15 mouse cellular contexts compared by ENCODE assay signal in genomic region chr9:113435921-113436320, GRCm38 (mm10).
DNase-seq lines count a peak whose midpoint lies in the region; ATAC-seq and TF ChIP-seq lines count a peak whose summit lies in the region.
"Had no signal": no experiment of that assay in that cellular context is flagged by ENCODE, and none has a peak within 500 bp of the region (broad histone marks: within the 10 kb centered on the region; RNA-seq: fewer than 3 reads in every experiment).

No protein-coding gene starts in this region.

- H3K27me3 ChIP-seq in stomach, postnatal 0 days (ENCODE audit: control insufficient read depth, insufficient read depth, low read length) = no peaks in the 10 kb centered on the region
- H3K27me3 ChIP-seq: embryonic facial prominence, embryonic 15.5 days had no signal

- H3K4me1 ChIP-seq in stomach, postnatal 0 days (replicated peaks; ENCODE audit: control insufficient read depth, insufficient read depth) = no peaks in the 10 kb centered on the region
- H3K4me1 ChIP-seq: embryonic facial prominence, embryonic 15.5 days had no signal

- no peak for ATAC-seq in stomach, postnatal 0 days (ENCODE audit: low FRiP score, low TSS enrichment)

- no peak overlapping the region for H3K27ac ChIP-seq in stomach, postnatal 0 days (replicated peaks)
- H3K27ac ChIP-seq: embryonic facial prominence, embryonic 15.5 days; macrophage had no signal

- no peak overlapping the region for H3K9ac ChIP-seq in stomach, postnatal 0 days (ENCODE audit: low read length)
- H3K9ac ChIP-seq: embryonic facial prominence, embryonic 15.5 days had no signal

- no peaks in the 10 kb centered on the region for H3K36me3 ChIP-seq in stomach, postnatal 0 days (ENCODE audit: control insufficient read depth, insufficient read depth, low read length)
- H3K36me3 ChIP-seq: embryonic facial prominence, embryonic 15.5 days had no signal

- H3K4me2 ChIP-seq in stomach, postnatal 0 days (replicated peaks; ENCODE audit: low read depth) = no peak overlapping the region
- H3K4me2 ChIP-seq: embryonic facial prominence, embryonic 15.5 days had no signal

- no peaks in the 10 kb centered on the region for H3K9me3 ChIP-seq in stomach, postnatal 0 days (ENCODE audit: control insufficient read depth, low read length)
- H3K9me3 ChIP-seq: embryonic facial prominence, embryonic 15.5 days had no signal

- peak; percentile 53 for TF ChIP-seq CTCF in stomach, postnatal 0 days (IDR thresholded peaks at IDR 0.05; ENCODE audit: low read depth)

- DNase-seq in cerebellum, postnatal 10 days = peak; percentile 57 to 67
- no peak for DNase-seq in cerebellum, adult 18-20 months
- DNase-seq in layer of hippocampus, adult 11-12 months (ENCODE audit: low spot score) = peak; percentile 21
- no peak for DNase-seq in layer of hippocampus, adult 9-10 months (ENCODE audit: low spot score)
- peak; percentile 47 for DNase-seq in right cerebral cortex, postnatal 14 days
- DNase-seq in right cerebral cortex, adult 18-20 months = no peak
- no peak for DNase-seq in stomach, postnatal 0 days (ENCODE audit: low spot score)
- no peak for DNase-seq in yolk sac, embryonic 10.5 days (ENCODE audit: low spot score)
- DNase-seq: adrenal gland, postnatal 14 days; cerebellum, adult 2 months; heart, adult 11 months; heart, postnatal 4 days; kidney, adult 18-20 months had no signal

- TF ChIP-seq EP300 in stomach, postnatal 0 days (optimal IDR thresholded peaks at IDR 0.05) = no peak

- H3K4me3 ChIP-seq in stomach, postnatal 0 days (ENCODE audit: low read depth, low read length) = no peak overlapping the region
- H3K4me3 ChIP-seq: embryonic facial prominence, embryonic 15.5 days had no signal

Comparison
In these comparisons a context has a peak if more than half of its experiments do, and no peak if none do; other contexts are left out.
1. DNase-seq: peak in cerebellum, postnatal 10 days (2 of 2), layer of hippocampus, adult 11-12 months (single experiment) and right cerebral cortex, postnatal 14 days (single experiment); none in cerebellum, adult 18-20 months (0 of 2), layer of hippocampus, adult 9-10 months (single experiment), right cerebral cortex, adult 18-20 months (single experiment), stomach, postnatal 0 days (single experiment) and yolk sac, embryonic 10.5 days (single experiment).